Mouse (Mus musculus) limb, embryonic 11.5 days (tissue): Measurements from ENCODE around the gene Kbtbd2. TPM values are rescaled to one million over a fixed set of nuclear protein-coding genes. Genes with fewer than 3 reads are reported as not detected.
A peak's percentile ranks its signal among the peaks of the same experiment; 100 is the strongest.

ENCODE experiments used
- ATAC-seq: fragments of 200-750 bp; cut with Nextera tagmentation; 2 replicates; pipeline ENCODE4 v1.8.0; 2017; ENCODE audit warnings: low read depth; ENCODE audit not compliant: insufficient number of reproducible peaks, low FRiP score, low TSS enrichment
- DNase-seq: peaks from one replicate; pipeline ENCODE4 v3.0.0-alpha.2; 2015; ENCODE audit warnings: low spot score
- H3K27ac ChIP-seq: fragments of 300-500 bp; sonication (generic); replicated peaks from 2 replicates; pipeline ENCODE4 v1.5.1; 2014; ENCODE audit warnings: low read depth, mild to moderate bottlenecking, low read length
- H3K27me3 ChIP-seq: fragments of 300-500 bp; sonication (generic); 2 replicates; pipeline ENCODE4 v1.6.1; 2014; ENCODE audit warnings: mild to moderate bottlenecking, low read length, mixed read lengths; ENCODE audit not compliant: control insufficient read depth, insufficient read depth
- H3K36me3 ChIP-seq: fragments of 300-500 bp; sonication (generic); 2 replicates; pipeline ENCODE4 v1.6.1; 2014; ENCODE audit warnings: mild to moderate bottlenecking, low read length, moderate library complexity, mixed read lengths; ENCODE audit not compliant: control insufficient read depth, insufficient read depth
- H3K4me1 ChIP-seq: fragments of 300-500 bp; sonication (generic); 2 replicates; pipeline ENCODE4 v1.6.1; 2014; ENCODE audit warnings: low read length, mixed read lengths; ENCODE audit not compliant: control insufficient read depth, insufficient read depth
- H3K4me2 ChIP-seq: fragments of 300-500 bp; sonication (generic); 2 replicates; pipeline ENCODE4 v1.6.1; 2014; ENCODE audit warnings: low read depth, mild to moderate bottlenecking, moderate library complexity; ENCODE audit not compliant: severe bottlenecking
- H3K4me3 ChIP-seq: fragments of 300-500 bp; sonication (generic); 2 replicates; pipeline ENCODE4 v1.5.1; 2014; ENCODE audit warnings: low read depth, low read length
- H3K9ac ChIP-seq: fragments of 300-500 bp; sonication (generic); 2 replicates; pipeline ENCODE4 v1.6.1; 2014; ENCODE audit warnings: mild to moderate bottlenecking, low read length
- H3K9me3 ChIP-seq: fragments of 300-500 bp; sonication (generic); 2 replicates; pipeline ENCODE4 v1.6.1; 2016; ENCODE audit warnings: low read length; ENCODE audit not compliant: control insufficient read depth
- WGBS: fragments of 180-500 bp; shearing (Covaris S2); extraction: QIAGEN DNeasy Blood & Tissue Kit; methylation state at CpG from one replicate; pipeline ENCODE4 v1.1.7; 2014; 5-methylcytosine and 5-hydroxymethylcytosine counted together
- polyA plus RNA-seq: library from polyadenylated mRNA; unstranded; fragments of >200 nt; fragmentation: Nextera tagmentation; extraction: Ambion mirVana; gene quantifications from 2 replicates; pipeline ENCODE4 v1.2.1, GENCODE M21; 2014

Gene Kbtbd2
- polyA plus RNA-seq, 1 experiment from 2014 or later, result 34.6 TPM

GRCm38 (mm10) chr6:56805026-56805425 lies 7.4 kb upstream of the Kbtbd2 start:
- Histone ChIP-seq H3K4me3 (no peak overlapping the region), H3K27ac (no peak overlapping the region), H3K9ac (no peak overlapping the region), H3K36me3 (no peaks in the 10 kb centered on the region), H3K9me3 (no peaks in the 10 kb centered on the region), H3K4me1 (no peaks in the 10 kb centered on the region), H3K4me2 (no peak overlapping the region), H3K27me3 (no peaks in the 10 kb centered on the region)
- ATAC-seq (no peak), DNase-seq (no peak)
- WGBS, result 94% methylated on average over 4 of the region's 4 CpGs

GRCm38 (mm10) chr6:56798152-56798465 lies 496 bp upstream of the Kbtbd2 start:
- Histone ChIP-seq H3K27ac (peak overlapping the region; percentile 100), H3K9ac (peak overlapping the region; percentile 97), H3K27me3 (no peaks in the 10 kb centered on the region), H3K4me1 (no peaks in the 10 kb centered on the region), H3K36me3 (no peaks in the 10 kb centered on the region), H3K4me3 (peak overlapping the region; percentile 58), H3K4me2 (peak overlapping the region; percentile 65), H3K9me3 (no peaks in the 10 kb centered on the region)
- ATAC-seq (no peak), DNase-seq (no peak)
- WGBS, result 19% methylated on average over 8 of the region's 8 CpGs

GRCm38 (mm10) chr6:56796668-56797141 lies 908 bp downstream of the Kbtbd2 start:
- Histone ChIP-seq H3K9me3 (no peaks in the 10 kb centered on the region), H3K27ac (peak overlapping the region; percentile 100), H3K4me2 (peak overlapping the region; percentile 65), H3K27me3 (no peaks in the 10 kb centered on the region), H3K9ac (peak overlapping the region; percentile 97), H3K4me3 (peak overlapping the region; percentile 58), H3K4me1 (no peaks in the 10 kb centered on the region), H3K36me3 (no peaks in the 10 kb centered on the region)
- under 1% methylated on average over 16 of the region's 16 CpGs for WGBS
- peak; percentile 59 for DNase-seq
- peak; percentile 8; the same call in 1 of the 2 replicates for ATAC-seq

- no peaks in the 10 kb centered on the region for H3K4me1 ChIP-seq
- H3K4me2 ChIP-seq, result peak overlapping the region; percentile 65
- ATAC-seq, result no peak
- DNase-seq, result no peak
- no peaks in the 10 kb centered on the region for H3K9me3 ChIP-seq
- no peak overlapping the region for H3K27ac ChIP-seq
- H3K9ac ChIP-seq, result peak overlapping the region; percentile 97
- H3K27me3 ChIP-seq, result no peaks in the 10 kb centered on the region
- peak overlapping the region; percentile 58 for H3K4me3 ChIP-seq
- WGBS, result 16% methylated on average over 8 of the region's 8 CpGs
- no peaks in the 10 kb centered on the region for H3K36me3 ChIP-seq
Measured at GRCm38 (mm10) chr6:56796232-56796631, 1.4 kb downstream of the Kbtbd2 start.

GRCm38 (mm10) chr6:56794834-56795233 lies 2.8 kb downstream of the Kbtbd2 start:
- DNase-seq (no peak), ATAC-seq (no peak)
- Histone ChIP-seq H3K27ac (no peak overlapping the region), H3K36me3 (no peaks in the 10 kb centered on the region), H3K9ac (no peak overlapping the region), H3K27me3 (no peaks in the 10 kb centered on the region), H3K4me3 (no peak overlapping the region), H3K4me2 (no peak overlapping the region), H3K9me3 (no peaks in the 10 kb centered on the region), H3K4me1 (no peaks in the 10 kb centered on the region)
- WGBS, result 92% methylated on average over 5 of the region's 5 CpGs

GRCm38 (mm10) chr6:56789336-56789735 lies 8.3 kb downstream of the Kbtbd2 start:
- Histone ChIP-seq H3K9me3 (no peaks in the 10 kb centered on the region), H3K36me3 (peaks cover 7% of the 10 kb centered on the region; the same call in 1 of the 2 replicates), H3K4me3 (no peak overlapping the region), H3K4me2 (no peak overlapping the region), H3K27ac (no peak overlapping the region), H3K4me1 (no peaks in the 10 kb centered on the region), H3K9ac (no peak overlapping the region), H3K27me3 (no peaks in the 10 kb centered on the region)
- ATAC-seq (no peak), DNase-seq (no peak)
- 92% methylated on average over 3 of the region's 3 CpGs for WGBS

- Histone ChIP-seq H3K36me3 (peaks cover 9% of the 10 kb centered on the region; the same call in 1 of the 2 replicates), H3K27me3 (no peaks in the 10 kb centered on the region), H3K4me2 (no peak overlapping the region), H3K9ac (no peak overlapping the region), H3K4me1 (no peaks in the 10 kb centered on the region), H3K9me3 (no peaks in the 10 kb centered on the region), H3K27ac (no peak overlapping the region), H3K4me3 (no peak overlapping the region)
- WGBS, result 93% methylated on average over 2 of the region's 2 CpGs
- DNase-seq (no peak), ATAC-seq (no peak)
Measured at GRCm38 (mm10) chr6:56787668-56788067, 9.9 kb downstream of the Kbtbd2 start.

GRCm38 (mm10) chr6:56785068-56785467 lies 12.5 kb downstream of the Kbtbd2 start:
- no peak for DNase-seq
- Histone ChIP-seq H3K4me3 (no peak overlapping the region), H3K4me1 (no peaks in the 10 kb centered on the region), H3K36me3 (peaks cover 10% of the 10 kb centered on the region; the same call in 1 of the 2 replicates), H3K27me3 (no peaks in the 10 kb centered on the region), H3K4me2 (no peak overlapping the region), H3K9ac (no peak overlapping the region), H3K9me3 (no peaks in the 10 kb centered on the region), H3K27ac (no peak overlapping the region)
- 93% methylated on average over 5 of the region's 5 CpGs for WGBS
- no peak for ATAC-seq

- DNase-seq, result no peak
- 88% methylated on average over 4 of the region's 4 CpGs for WGBS
- Histone ChIP-seq H3K4me1 (no peaks in the 10 kb centered on the region), H3K9me3 (no peaks in the 10 kb centered on the region), H3K4me2 (no peak overlapping the region), H3K36me3 (peaks cover 15% of the 10 kb centered on the region), H3K4me3 (no peak overlapping the region), H3K27ac (no peak overlapping the region), H3K27me3 (no peaks in the 10 kb centered on the region), H3K9ac (no peak overlapping the region)
- ATAC-seq, result no peak
Measured at GRCm38 (mm10) chr6:56783561-56784272, 13.9 kb downstream of the Kbtbd2 start.
